Mouse (Mus musculus) kidney, embryonic 16.5 days (tissue): ENCODE data around the gene Oxct2b. TPM values are rescaled to one million over a fixed set of nuclear protein-coding genes. Genes with fewer than 3 reads are reported as not detected.

Source experiments
- ATAC-seq: fragments of 200-750 bp; cut with Nextera tagmentation; 2 replicates; pipeline ENCODE4 v1.8.0; 2017; ENCODE audit warnings: moderate TSS enrichment; ENCODE audit not compliant: low FRiP score, low TSS enrichment
- H3K27ac ChIP-seq: fragments of 300-500 bp; sonication (generic); 2 replicates; pipeline ENCODE4 v1.5.1; 2014; ENCODE audit warnings: low read length
- H3K27me3 ChIP-seq: fragments of 300-500 bp; sonication (generic); 2 replicates; pipeline ENCODE4 v1.6.1; 2014; ENCODE audit warnings: low read length, control low read depth, mixed read lengths; ENCODE audit not compliant: insufficient read depth
- H3K36me3 ChIP-seq: fragments of 300-500 bp; sonication (generic); 2 replicates; pipeline ENCODE4 v1.6.1; 2014; ENCODE audit warnings: low read length, control low read depth, mixed read lengths; ENCODE audit not compliant: insufficient read depth
- H3K4me1 ChIP-seq: fragments of 300-500 bp; sonication (generic); 2 replicates; pipeline ENCODE4 v1.6.1; 2014; ENCODE audit warnings: low read length, control low read depth, mixed read lengths; ENCODE audit not compliant: insufficient read depth
- H3K4me2 ChIP-seq: fragments of 300-500 bp; sonication (generic); replicated peaks from 2 replicates; pipeline ENCODE4 v1.6.1; 2014; ENCODE audit warnings: low read depth, low read length
- H3K4me3 ChIP-seq: fragments of 300-500 bp; sonication (generic); 2 replicates; pipeline ENCODE4 v1.5.1; 2014; ENCODE audit warnings: mild to moderate bottlenecking, low read length
- H3K9ac ChIP-seq: fragments of 300-500 bp; sonication (generic); replicated peaks from 2 replicates; pipeline ENCODE4 v1.6.1; 2014; ENCODE audit warnings: low read length
- H3K9me3 ChIP-seq: fragments of 300-500 bp; sonication (generic); 2 replicates; pipeline ENCODE4 v1.6.1; 2016; ENCODE audit warnings: low read length, control low read depth
- WGBS: fragments of 180-500 bp; shearing (Covaris S2); extraction: QIAGEN DNeasy Blood & Tissue Kit; methylation state at CpG from one replicate; pipeline ENCODE4 v1.1.7; 2014; 5-methylcytosine and 5-hydroxymethylcytosine counted together
- polyA plus RNA-seq: library from polyadenylated mRNA; unstranded; fragments of >200 nt; fragmentation: Nextera tagmentation; extraction: Ambion mirVana; gene quantifications from 2 replicates; pipeline ENCODE4 v1.2.1, GENCODE M21; 2015

The Oxct2b gene
- 0.12 TPM in 1 of 2 replicates, not detected in the other for polyA plus RNA-seq

DNA sequence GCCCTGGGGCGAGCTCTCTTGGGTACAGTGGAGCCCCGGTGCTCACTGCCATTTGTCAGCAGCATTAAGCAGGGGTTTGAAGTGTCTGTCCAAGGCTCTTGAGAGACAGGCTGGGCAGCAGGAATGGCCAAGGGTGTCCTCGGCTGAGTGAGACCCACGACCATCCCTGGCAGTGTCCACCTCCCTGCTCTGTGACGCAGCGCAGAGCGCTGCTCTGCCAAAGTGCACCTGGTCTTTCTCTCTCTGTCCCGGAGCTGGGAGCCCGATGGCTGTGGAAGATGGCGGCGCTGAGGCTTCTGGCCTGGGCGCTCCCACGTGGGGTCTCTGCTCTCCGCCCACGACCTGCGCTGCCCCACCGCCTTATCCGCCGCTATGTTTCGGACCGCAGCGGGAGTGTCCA lies at the start of gene Oxct2b:
Gene Oxct2b (plus strand): TSS at position 256 of the 400 bp plus-strand sequence.
- ATAC-seq: peak; percentile 7; the same call in 1 of the 2 replicates
- H3K9ac ChIP-seq: 0 out of 2 replicates have a peak within 1 kb of the TSS, but pooled peaks have one; percentile 39

DNA sequence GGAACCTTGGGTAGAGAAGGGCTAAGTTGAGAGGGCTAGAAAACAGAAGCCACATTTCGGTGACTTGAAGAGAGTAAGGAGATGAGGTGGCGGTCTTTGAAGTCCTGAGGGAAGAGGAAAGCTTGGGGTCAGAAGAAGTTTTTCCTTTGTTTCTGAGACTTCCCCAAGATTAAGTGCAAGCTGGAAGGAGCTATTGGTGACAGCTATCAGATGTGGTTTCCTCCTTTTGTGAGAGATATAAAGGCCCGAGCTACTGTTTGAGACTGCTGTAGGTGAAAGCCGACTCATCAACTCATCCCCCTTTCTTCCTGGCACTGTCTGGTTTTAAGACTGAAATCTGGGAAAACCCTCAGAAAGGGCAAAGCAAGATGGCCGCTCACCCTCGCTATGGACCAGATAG lies 47.4 kb upstream of the Oxct2b start:
- Histone ChIP-seq H3K4me1 (peaks cover 6% of the 10 kb centered on the region), H3K4me2 (no peak overlapping the region), H3K36me3 (no peaks in the 10 kb centered on the region), H3K27me3 (no peaks in the 10 kb centered on the region), H3K27ac (no peak overlapping the region), H3K4me3 (no peak overlapping the region), H3K9ac (no peak overlapping the region), H3K9me3 (no peaks in the 10 kb centered on the region)
- WGBS: 83% methylated on average over 6 of the region's 6 CpGs
- no peak for ATAC-seq

More for the DNA sequence above, at the start of gene Oxct2b:
- 13% methylated on average over 22 of the region's 22 CpGs for WGBS
- H3K36me3 ChIP-seq: no peaks in the 10 kb centered on the region
- H3K4me2 ChIP-seq: peak within 1 kb of the TSS; percentile 59
- H3K27ac ChIP-seq: no peak within 1 kb of the TSS
- H3K4me1 ChIP-seq: no peaks in the 10 kb centered on the region
- peak within 1 kb of the TSS; percentile 43 for H3K4me3 ChIP-seq
- no peaks in the 10 kb centered on the region for H3K9me3 ChIP-seq
- peaks cover 10% of the 10 kb centered on the region; the same call in 1 of the 2 replicates for H3K27me3 ChIP-seq

DNA sequence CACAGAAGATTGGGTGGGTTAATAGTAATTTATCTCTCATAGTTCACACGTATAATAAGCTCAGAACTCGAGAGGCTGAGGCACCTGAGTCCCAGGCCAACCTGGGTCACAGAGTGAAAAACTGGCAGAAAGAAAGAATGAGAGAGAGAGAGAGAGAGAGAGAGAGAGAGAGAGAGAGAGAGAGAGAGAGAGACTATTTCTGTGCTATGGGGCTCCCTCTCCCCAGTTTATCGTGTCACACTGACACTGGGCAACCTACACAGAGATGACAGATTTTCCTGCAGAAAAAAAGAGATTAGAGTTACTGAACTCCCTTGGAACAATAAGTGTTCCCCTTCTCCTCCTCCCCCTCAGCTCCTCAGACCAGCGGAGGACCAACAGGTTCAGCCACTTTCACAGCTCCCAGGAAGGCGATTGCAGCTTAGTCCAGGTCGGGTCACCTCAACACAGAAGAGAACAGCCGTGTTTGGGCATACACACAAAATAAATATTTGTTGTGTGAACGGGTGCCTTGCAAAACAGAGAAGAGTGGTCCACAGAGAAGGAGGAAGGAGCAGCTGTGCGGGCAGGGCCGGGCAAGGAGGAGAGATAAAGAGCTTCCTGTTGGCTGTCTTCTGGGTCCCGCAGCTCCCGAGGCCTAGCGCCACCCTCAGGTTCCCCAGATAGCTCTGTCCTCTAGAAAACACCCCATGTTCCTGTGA lies 44.6 kb upstream of the Oxct2b start:
- H3K4me1 ChIP-seq: peaks cover 8% of the 10 kb centered on the region
- no peaks in the 10 kb centered on the region for H3K36me3 ChIP-seq
- peak; percentile 57; the same call in 1 of the 2 replicates for ATAC-seq
- H3K4me2 ChIP-seq: peak overlapping the region; percentile 44
- 8% methylated on average over 13 of the region's 13 CpGs for WGBS
- peak overlapping the region; percentile 26; the same call in 1 of the 2 replicates for H3K9ac ChIP-seq
- no peaks in the 10 kb centered on the region for H3K27me3 ChIP-seq
- peak overlapping the region; percentile 24; the same call in 1 of the 2 replicates for H3K4me3 ChIP-seq
- H3K9me3 ChIP-seq: no peaks in the 10 kb centered on the region
- H3K27ac ChIP-seq: peak overlapping the region; percentile 38; the same call in 1 of the 2 replicates

DNA sequence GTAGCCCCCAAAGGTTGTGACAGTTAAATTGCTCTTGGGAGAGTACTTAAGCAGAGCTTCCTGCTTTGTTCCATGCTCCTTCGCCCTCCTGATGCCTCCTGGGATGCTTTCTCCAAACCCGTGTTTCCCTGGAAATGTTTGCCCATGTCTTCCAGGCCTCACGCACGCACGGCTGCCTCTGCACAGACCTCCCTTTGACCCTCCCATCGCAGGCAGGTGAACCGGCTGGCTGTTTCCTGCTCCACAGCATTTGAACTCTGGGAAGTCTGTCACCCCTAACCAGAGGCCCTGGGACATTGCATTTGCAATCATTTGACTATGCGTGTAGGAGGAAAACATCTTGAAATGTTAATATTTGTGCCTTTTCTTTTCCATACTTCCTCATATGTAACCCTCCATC lies 39.1 kb upstream of the Oxct2b start:
- Histone ChIP-seq H3K4me1 (peaks cover 5% of the 10 kb centered on the region), H3K9me3 (peaks cover 4% of the 10 kb centered on the region; the same call in 1 of the 2 replicates), H3K4me2 (no peak overlapping the region), H3K27me3 (no peaks in the 10 kb centered on the region), H3K36me3 (no peaks in the 10 kb centered on the region), H3K9ac (no peak overlapping the region), H3K27ac (peak overlapping the region; percentile 87), H3K4me3 (no peak overlapping the region)
- ATAC-seq: peak; percentile 82
- WGBS: 28% methylated on average over 8 of the region's 8 CpGs

DNA sequence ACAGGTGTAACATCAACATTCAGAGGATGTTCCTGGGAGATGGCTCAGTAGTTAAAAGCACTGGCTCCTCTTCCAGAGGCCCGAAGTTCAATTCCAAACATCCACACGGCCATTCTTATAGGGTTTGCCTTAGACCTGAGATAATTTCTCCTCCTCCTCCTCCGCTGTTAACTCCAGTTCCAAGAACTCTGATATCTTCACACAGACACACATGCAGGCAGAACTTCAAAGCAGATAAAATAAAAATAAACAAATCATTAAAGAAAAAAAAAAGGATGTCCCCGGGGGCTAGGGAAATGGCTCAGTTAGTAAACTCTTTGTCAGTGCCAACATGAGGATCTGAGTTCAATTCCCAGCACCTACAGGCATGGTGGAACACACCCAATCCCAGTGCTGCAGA lies 37.8 kb upstream of the Oxct2b start:
- ATAC-seq: no peak
- Histone ChIP-seq H3K4me3 (no peak overlapping the region), H3K36me3 (no peaks in the 10 kb centered on the region), H3K4me2 (no peak overlapping the region), H3K9ac (no peak overlapping the region), H3K27me3 (no peaks in the 10 kb centered on the region), H3K9me3 (peaks cover 4% of the 10 kb centered on the region; the same call in 1 of the 2 replicates), H3K4me1 (peaks cover 5% of the 10 kb centered on the region), H3K27ac (no peak overlapping the region)
- WGBS: 69% methylated on average over 4 of the region's 4 CpGs

DNA sequence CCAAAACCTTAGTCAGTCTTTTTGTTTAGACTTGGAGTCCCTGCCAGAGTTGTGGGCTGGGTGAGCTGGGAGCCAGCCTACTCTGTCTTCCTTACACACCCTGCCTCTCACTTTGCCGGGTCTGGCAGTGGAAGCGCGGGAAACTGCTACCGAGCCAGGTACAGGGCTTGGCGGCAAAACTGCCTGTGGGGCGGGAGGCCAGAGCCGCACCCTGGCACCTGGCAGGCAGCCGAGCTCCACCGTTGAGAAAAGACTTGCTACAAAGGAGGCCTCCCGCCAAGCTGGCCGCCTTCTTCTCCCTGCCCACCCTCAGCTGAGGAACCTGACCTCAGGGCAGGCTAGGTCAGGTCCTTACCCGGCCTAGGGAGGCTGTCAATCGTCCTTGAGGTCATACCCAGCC lies 35.3 kb upstream of the Oxct2b start:
- Histone ChIP-seq H3K4me1 (peaks cover 5% of the 10 kb centered on the region), H3K36me3 (no peaks in the 10 kb centered on the region), H3K4me2 (no peak overlapping the region), H3K27me3 (no peaks in the 10 kb centered on the region), H3K9ac (no peak overlapping the region), H3K4me3 (no peak overlapping the region), H3K27ac (no peak overlapping the region), H3K9me3 (peaks cover 4% of the 10 kb centered on the region; the same call in 1 of the 2 replicates)
- ATAC-seq: no peak
- 54% methylated on average over 13 of the region's 13 CpGs for WGBS

DNA sequence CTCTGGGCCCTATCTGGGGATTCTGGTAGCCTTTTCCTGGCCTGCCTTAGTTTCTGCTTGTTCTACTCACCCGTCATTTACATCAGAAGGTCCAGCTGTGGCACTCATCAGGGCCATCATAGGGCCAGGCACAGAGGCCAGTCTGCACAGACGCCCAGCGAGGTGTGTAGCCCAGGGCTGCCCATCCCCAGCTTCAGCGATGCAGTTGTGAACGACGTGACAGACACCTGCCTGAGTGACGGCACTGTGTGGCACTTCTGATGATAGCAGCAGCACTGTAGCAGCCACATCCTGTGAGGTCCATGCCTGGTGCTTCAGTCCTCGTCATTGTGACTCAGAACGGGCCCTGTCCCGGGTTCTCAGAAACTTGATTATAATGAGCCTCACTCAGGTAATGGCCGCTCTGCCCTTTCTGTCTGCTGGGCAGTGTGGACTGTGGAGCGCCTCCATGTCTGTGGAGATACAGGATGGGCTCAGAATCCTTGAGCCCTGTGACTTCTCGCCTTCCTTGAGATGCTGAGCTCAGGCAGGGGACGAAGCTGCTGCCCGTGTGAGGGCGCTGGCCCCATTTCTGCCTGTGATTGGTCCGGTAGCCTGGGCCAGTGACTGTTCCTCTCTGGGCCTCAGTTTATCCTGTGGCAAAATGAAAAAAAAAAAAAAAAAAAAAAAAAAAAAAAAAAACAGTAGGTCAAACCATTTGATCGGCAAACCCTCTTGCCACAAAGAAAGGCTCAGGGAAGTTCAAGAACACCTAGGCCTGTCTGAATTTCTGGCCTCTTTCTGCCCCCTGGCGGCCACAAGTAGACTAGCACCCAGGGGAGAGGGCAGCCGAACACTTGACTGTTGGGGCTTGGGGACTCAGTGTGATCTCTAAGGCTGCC lies 33.5 kb upstream of the Oxct2b start:
- Histone ChIP-seq H3K4me1 (no peaks in the 10 kb centered on the region), H3K4me3 (no peak overlapping the region), H3K4me2 (no peak overlapping the region), H3K9me3 (peaks cover 2% of the 10 kb centered on the region; the same call in 1 of the 2 replicates), H3K36me3 (no peaks in the 10 kb centered on the region), H3K27ac (no peak overlapping the region), H3K27me3 (no peaks in the 10 kb centered on the region), H3K9ac (no peak overlapping the region)
- peak; percentile 62 for ATAC-seq
- WGBS: 75% methylated on average over 20 of the region's 20 CpGs

DNA sequence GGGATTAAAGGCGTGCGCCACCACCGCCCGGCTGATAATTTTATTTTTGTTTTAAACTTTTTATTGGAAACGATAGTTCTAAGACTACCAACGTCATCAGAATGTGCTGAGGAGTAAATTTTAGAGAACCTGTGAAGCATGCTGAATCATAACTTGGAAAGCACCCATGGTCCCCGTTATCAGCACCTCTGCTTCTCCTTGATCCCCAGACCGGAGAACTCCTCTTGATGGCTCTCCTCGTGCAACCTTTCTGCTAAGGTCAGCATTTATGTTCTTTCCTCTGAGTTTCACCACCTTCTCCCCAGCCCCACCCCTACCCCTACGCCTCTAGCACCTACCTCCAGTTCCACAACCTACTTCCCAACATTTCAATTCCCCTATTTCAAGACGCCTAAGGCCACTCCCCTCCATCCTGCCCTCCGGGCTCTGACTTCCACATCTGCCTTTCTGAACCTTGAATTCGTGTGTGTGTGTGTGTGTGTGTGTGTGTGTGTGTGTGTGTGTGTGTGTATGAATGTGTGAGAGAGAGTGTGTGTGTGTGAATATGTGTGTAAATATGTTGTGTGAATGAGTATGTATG lies 32.7 kb upstream of the Oxct2b start:
- Histone ChIP-seq H3K4me2 (no peak overlapping the region), H3K4me3 (no peak overlapping the region), H3K36me3 (no peaks in the 10 kb centered on the region), H3K27me3 (no peaks in the 10 kb centered on the region), H3K9ac (no peak overlapping the region), H3K9me3 (no peaks in the 10 kb centered on the region), H3K4me1 (no peaks in the 10 kb centered on the region), H3K27ac (no peak overlapping the region)
- ATAC-seq: no peak
- WGBS: 65% methylated on average over 13 of the region's 13 CpGs

DNA sequence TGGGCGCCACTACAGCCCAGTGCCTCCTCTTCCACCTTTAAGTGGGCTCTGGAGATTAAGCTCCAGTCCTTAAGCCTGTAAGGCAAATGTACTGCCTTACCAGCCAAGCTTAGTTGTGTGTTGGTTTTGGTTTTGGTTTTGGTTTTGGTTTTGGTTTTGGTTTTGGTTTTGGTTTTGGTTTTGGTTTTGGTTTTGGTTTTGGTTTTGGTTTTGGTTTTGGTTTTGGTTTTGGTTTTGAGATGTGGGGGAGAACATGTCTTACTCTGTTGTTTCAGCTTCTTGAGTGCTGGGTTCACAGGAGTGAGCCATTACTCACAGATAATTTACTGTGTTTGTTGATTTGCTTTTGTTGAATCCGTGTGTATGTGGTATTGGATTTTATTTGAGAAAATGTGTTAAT lies 30.8 kb upstream of the Oxct2b start:
- Histone ChIP-seq H3K27me3 (no peaks in the 10 kb centered on the region), H3K4me2 (no peak overlapping the region), H3K9me3 (no peaks in the 10 kb centered on the region), H3K27ac (no peak overlapping the region), H3K4me3 (no peak overlapping the region), H3K9ac (no peak overlapping the region), H3K4me1 (no peaks in the 10 kb centered on the region), H3K36me3 (no peaks in the 10 kb centered on the region)
- no peak for ATAC-seq
- 67% methylated on average over 2 of the region's 2 CpGs for WGBS
